Mouse (Mus musculus) cerebellum, adult 2 months (tissue): ENCODE data around the gene Itga2. TPM values are rescaled to one million over a fixed set of nuclear protein-coding genes. Genes with fewer than 3 reads are reported as not detected.

Experiments
- DNase-seq, 2 experiments: peaks; one replicate each; pipeline ENCODE4 v3.0.0; 2021
- H3K27ac ChIP-seq: fragments of 200-500 bp; 2 replicates; pipeline ENCODE4 v1.5.1; 2012; ENCODE audit warnings: low read length, control low read depth, inconsistent platforms; ENCODE audit not compliant: insufficient read depth
- H3K27me3 ChIP-seq: fragments of 200-500 bp; 2 replicates; pipeline ENCODE4 v1.6.1; 2012; ENCODE audit warnings: inconsistent platforms, mild to moderate bottlenecking, low read length, moderate library complexity; ENCODE audit not compliant: control insufficient read depth, insufficient read depth
- H3K4me1 ChIP-seq: fragments of 200-500 bp; 2 replicates; pipeline ENCODE4 v1.6.1; 2011; ENCODE audit warnings: low read length; ENCODE audit not compliant: control insufficient read depth, insufficient read depth
- H3K4me3 ChIP-seq: fragments of 200-500 bp; replicated peaks from 2 replicates; pipeline ENCODE3; 2011; ENCODE audit warnings: mild to moderate bottlenecking, low read depth, low read length, control low read depth; ENCODE audit not compliant: insufficient read depth
- CTCF ChIP-seq: fragments of 200-500 bp; IDR thresholded peaks from 2 replicates; pipeline ENCODE4 v1.5.1; 2011; ENCODE audit warnings: low read depth, mild to moderate bottlenecking, control low read depth, low read length, moderate library complexity, borderline replicate concordance; ENCODE audit not compliant: insufficient read depth
- POLR2A ChIP-seq: fragments of 200-500 bp; IDR thresholded peaks from 2 replicates; pipeline ENCODE4 v1.6.1; 2011; ENCODE audit warnings: low read length, control low read depth, borderline replicate concordance; ENCODE audit not compliant: insufficient read depth
- WGBS: fragments of 180-500 bp; shearing (Covaris S2); methylation state at CpG from one replicate; pipeline ENCODE4 v1.1.7; 2018; 5-methylcytosine and 5-hydroxymethylcytosine counted together
- polyA plus RNA-seq: library from polyadenylated mRNA; depleted of rRNA; stranded (reverse); fragments of >200 nt; gene quantifications from 2 replicates; pipeline ENCODE4 v1.2.3, GENCODE M21; 2012

Itga2 gene
- polyA plus RNA-seq, 1 experiment: 0.10 TPM

GRCm38 (mm10) chr13:114852264-114853111 is 79.4 kb downstream of the Itga2 start:
- Histone ChIP-seq H3K4me1 (no peaks in the 10 kb centered on the region), H3K27me3 (no peaks in the 10 kb centered on the region), H3K4me3 (no peak overlapping the region), H3K27ac (no peak overlapping the region)
- TF ChIP-seq CTCF (no peak), POLR2A (no peak)
- WGBS: 82% methylated on average over 6 of the region's 6 CpGs
- DNase-seq: no peak

DNA sequence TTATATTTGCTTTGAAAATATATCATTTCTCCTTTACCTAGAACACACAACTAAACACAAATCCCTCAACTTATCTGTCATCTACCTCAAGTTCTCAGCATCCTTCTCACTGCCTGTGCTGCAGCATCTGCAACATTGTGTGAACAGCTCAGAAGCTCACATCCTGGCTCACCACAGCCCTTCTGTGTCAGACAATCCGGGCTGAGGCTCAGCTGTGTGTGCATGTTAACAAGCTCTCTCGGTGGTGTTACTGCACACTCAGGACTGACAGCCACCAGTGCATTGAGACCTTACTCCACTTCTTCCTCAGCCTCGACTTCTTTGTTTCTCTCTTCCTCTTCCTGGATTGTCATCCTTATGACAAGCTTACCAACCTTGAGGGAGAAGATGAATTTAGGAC is 83.0 kb downstream of the Itga2 start:
- TF ChIP-seq CTCF (no peak), POLR2A (no peak)
- 64% methylated on average over 3 of the region's 3 CpGs for WGBS
- Histone ChIP-seq H3K4me3 (no peak overlapping the region), H3K27me3 (no peaks in the 10 kb centered on the region), H3K27ac (no peak overlapping the region), H3K4me1 (no peaks in the 10 kb centered on the region)
- DNase-seq: no peak

DNA sequence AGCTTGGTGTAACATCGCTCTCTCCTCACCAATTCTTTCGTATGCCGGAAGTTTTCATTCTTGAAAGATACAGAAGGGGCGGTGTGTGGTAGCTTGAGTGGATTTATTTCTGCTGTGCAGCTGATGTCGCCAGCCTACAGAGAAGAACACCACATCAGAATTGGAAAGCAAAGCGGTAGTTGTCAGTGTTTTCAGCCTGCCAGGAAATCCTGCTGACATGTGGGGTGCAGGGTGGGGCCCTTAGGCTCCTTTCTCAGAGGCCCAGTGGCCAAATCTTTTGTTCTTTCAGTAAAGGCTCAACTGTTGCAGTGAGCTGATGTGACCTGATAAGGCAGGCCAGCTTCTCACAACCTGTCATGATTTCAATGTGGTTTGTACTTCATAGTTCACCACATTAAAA is 86.1 kb downstream of the Itga2 start:
- no peak for TF ChIP-seq CTCF
- no peak for TF ChIP-seq POLR2A
- 80% methylated on average over 6 of the region's 6 CpGs for WGBS
- Histone ChIP-seq H3K4me3 (no peak overlapping the region), H3K27me3 (no peaks in the 10 kb centered on the region), H3K4me1 (no peaks in the 10 kb centered on the region), H3K27ac (no peak overlapping the region)
- no peak for DNase-seq

DNA sequence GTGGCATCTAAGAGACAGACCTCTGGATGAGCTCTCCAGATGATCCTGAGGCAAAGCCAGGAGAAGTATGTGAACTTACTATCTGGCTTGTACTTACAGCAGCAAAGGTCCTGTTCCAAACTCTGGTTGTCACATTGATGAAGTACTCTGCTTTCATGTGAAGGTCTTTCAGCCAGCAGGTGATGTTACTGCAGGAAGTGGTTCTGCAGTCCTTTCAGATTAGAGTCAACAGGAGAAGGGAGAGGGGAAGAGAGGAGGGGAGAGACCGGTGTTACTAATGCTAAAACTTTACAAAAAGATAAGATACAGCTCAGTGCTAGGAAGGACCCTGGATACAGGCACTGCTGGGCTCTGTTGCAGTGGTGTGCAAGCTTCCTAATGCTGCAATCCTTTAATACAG is 88.6 kb downstream of the Itga2 start:
- TF ChIP-seq POLR2A (no peak), CTCF (no peak)
- 96% methylated on average over 1 of the region's 1 CpGs for WGBS
- DNase-seq: no peak
- no peak overlapping the region for H3K4me3 ChIP-seq
- H3K4me1 ChIP-seq: peaks cover 12% of the 10 kb centered on the region
- no peak overlapping the region for H3K27ac ChIP-seq
- H3K27me3 ChIP-seq: no peaks in the 10 kb centered on the region

DNA sequence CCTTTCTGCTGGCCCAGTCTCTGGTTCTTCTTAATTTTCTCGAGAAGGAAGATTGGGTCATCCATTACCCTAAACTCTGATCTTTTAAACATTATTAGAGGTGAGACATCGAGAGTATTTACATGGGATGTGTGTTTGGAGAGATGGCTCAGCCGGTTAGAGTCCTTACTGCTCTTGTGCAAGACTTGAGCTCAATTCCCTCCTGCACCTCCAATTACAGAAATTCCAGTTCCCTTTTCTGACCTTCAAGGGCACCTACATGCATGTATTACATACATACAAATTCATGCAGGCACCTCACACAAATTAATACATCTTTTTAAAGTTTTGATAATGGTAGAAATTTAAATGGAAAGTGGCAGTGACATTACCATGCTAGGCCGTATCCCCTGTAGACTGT is 91.4 kb downstream of the Itga2 start:
- DNase-seq: no peak
- Histone ChIP-seq H3K4me3 (no peak overlapping the region), H3K4me1 (peaks cover 12% of the 10 kb centered on the region), H3K27ac (no peak overlapping the region), H3K27me3 (no peaks in the 10 kb centered on the region)
- TF ChIP-seq CTCF: no peak
- TF ChIP-seq POLR2A: no peak
- WGBS: 97% methylated on average over 4 of the region's 4 CpGs

DNA sequence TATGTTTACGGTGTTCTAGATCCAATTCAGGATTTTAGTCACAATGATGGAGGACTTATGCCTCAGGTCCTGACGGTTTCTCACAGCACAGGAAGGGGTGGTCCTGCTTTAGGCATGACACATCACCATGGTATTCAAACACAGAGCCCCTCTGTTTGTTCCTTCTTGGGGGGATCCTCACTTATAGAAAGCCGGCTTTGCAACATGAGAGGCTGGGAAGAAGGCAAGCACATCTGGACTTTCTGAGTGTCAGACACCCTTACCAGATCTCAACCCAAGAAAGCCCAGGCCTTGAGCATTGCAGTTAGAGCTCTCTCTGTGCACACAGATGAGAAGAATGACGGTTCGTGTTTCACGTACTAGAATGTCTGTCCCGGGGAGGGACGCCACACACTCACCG is 92.8 kb downstream of the Itga2 start:
- Histone ChIP-seq H3K27ac (peak overlapping the region; percentile 60), H3K27me3 (no peaks in the 10 kb centered on the region), H3K4me1 (peaks cover 12% of the 10 kb centered on the region), H3K4me3 (no peak overlapping the region)
- TF ChIP-seq CTCF: no peak
- no peak for TF ChIP-seq POLR2A
- peak in 1 of 2 experiments; percentile 17 for DNase-seq
- WGBS: 58% methylated on average over 9 of the region's 9 CpGs

DNA sequence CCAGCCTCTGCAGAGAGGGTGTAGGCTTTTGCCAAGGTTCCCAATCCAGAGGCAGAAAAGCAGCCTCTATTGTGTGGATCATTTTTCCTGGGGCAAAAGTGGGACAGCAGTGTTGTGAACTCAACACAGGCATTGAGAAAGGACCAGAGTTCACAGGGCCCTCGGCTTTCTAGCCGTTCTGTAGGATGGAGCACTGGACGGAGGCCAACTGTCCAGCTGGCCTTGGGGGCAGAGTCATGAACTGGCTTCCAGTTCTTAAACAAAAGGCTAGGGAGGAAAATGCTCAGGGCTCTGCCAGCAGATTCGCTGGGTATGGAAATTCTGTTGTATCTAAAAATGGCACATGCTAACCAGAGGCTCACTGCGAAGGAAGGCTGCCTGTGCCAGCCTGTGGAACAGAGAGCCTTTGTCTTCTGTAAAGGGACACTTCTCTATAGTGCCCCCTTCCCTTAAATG is 93.3 kb downstream of the Itga2 start:
- no peak for TF ChIP-seq CTCF
- no peak for TF ChIP-seq POLR2A
- peak; percentile 89 to 93 for DNase-seq

GRCm38 (mm10) chr13:114837061-114837460 is 94.8 kb downstream of the Itga2 start:
- Histone ChIP-seq H3K27ac (no peak overlapping the region), H3K27me3 (no peaks in the 10 kb centered on the region), H3K4me3 (no peak overlapping the region), H3K4me1 (peaks cover 12% of the 10 kb centered on the region)
- 93% methylated on average over 7 of the region's 7 CpGs for WGBS
- TF ChIP-seq POLR2A (no peak), CTCF (no peak)
- no peak for DNase-seq

More for the DNA sequence above, 93.3 kb downstream of the Itga2 start:
- no peak overlapping the region for H3K4me3 ChIP-seq
- peaks cover 12% of the 10 kb centered on the region for H3K4me1 ChIP-seq
- H3K27me3 ChIP-seq: no peaks in the 10 kb centered on the region
- peak overlapping the region; percentile 60 for H3K27ac ChIP-seq
- under 1% methylated on average over 5 of the region's 5 CpGs for WGBS
